Mouse (Mus musculus) layer of hippocampus, postnatal 14 days (tissue): ENCODE results near the gene Bicral. TPM values are rescaled to one million over a fixed set of nuclear protein-coding genes. Genes with fewer than 3 reads are reported as not detected.

Experiments
- DNase-seq, 2 experiments: peaks; one replicate each; pipeline ENCODE4 v3.0.0; 2021 to 2022; ENCODE audit warnings: low spot score in 2 of 2, mixed read lengths in 1 of 2
- long read RNA-seq, 2 experiments: library from polyadenylated mRNA; stranded (forward); transcript quantifications; one replicate each; pipeline ENCODE4 v2.0.0; 2021
- total RNA-seq, 2 experiments: library from RNA; stranded (reverse); gene quantifications; 2 replicates each; pipeline ENCODE4 v1.2.3; 2021

The Bicral gene
- total RNA-seq, result 10 to 100 TPM; 38.6 to 43.7 TPM
- long read RNA-seq, experiment 1, partial matches to known transcripts, result 3 of 21 reads
- long read RNA-seq, experiment 1, other reads (novel, unspliced or antisense), result 18 of 21 reads
- long read RNA-seq, experiment 2, partial matches to known transcripts, result 1 of 23 reads
- long read RNA-seq, experiment 2, other reads (novel, unspliced or antisense), result 22 of 23 reads

DNA sequence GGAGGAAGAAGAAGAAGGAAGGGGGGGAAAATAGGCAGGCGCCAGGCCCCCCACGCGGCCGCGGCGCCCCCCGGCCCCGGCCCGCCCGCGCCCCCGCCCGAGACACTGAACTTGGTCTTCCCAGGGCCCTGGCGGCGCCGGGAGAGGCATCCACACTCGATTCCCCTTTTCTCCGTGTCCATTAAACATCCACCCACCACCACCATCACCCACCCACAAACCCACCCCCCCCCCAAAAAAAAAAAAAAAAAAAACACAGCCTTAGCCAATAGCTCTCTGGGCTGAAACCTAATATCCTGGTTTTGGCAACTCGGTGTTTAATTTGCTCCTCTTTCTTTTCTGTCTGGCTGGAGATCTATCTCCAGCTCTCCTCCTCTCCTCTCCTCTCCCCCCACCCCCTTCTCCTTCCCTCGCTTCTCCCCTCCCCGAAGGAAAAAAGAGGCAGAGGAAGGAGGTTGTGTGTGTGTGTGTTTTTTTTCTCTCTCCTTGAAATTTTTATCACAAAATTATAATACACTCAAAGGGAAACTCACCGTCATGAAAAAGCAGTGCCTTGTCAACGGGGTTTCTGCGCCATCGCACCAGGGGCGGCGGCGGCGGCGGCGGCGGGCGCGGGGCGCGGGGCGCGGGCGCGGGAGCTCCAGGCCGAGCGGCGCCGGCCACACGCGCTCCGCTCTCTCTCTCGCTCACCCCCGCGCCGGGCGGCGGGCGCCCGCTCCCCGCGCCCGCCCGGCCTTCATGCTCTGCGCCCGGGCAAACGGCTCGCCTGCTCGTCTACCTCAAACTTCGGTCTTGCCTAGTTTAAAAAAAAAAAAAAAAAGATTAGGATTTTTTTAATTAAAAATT, at the start of gene Bicral:
Gene Bicral, minus strand, starts transcription at position 580 of the 846 bp plus-strand sequence.
- DNase-seq, result peak; percentile 61 to 67

DNA sequence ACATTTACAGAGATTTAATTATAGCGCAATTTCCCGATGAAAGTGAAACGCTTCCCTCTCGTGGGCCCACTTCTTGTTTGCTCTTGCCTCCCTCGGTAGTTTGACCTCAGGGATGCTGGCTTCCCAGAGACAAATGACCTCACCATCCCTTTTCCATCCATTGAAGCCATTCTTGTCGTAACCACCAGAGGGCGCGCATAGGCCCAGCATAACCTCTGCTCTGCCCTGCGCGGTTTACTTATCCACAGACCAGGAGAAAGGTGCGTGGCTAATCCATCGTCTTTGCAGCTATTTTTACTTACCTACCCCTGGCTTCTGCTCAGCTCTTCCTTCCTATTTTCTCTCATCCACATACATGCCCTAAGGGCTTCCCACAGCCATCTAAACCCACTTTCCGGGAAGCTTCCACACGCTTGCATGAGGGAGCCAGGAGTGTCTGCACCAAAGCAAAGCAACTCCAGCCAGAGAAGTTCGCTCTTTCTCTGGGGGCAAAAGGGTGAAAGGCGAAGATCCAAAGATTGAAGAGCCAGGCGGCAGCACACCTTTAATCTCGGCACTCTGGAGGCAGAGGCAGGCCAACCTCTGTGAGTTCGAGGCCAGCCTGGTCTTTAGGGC, 45.7 kb upstream of the Bicral start:
- DNase-seq, result peak; percentile 65 to 66

DNA sequence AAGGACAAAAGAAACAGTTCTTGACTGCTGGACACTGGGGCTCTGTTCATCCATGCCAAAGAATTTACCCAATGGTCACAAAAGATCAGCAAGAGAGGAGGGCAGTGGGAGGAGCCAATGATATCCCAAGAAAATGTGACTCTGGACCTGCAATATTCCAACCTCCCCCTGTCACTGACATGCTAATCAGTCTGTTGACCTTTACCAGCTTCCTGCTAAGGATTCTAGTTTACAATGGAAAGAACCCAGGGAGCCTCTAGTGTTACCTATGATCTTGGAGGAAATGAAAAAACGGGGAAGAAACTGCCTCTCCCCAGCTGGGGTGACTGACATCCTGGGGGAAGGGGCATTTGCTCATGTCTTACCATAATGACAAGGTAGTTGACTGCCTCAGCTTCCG, 42.7 kb upstream of the Bicral start:
- no peak for DNase-seq

DNA sequence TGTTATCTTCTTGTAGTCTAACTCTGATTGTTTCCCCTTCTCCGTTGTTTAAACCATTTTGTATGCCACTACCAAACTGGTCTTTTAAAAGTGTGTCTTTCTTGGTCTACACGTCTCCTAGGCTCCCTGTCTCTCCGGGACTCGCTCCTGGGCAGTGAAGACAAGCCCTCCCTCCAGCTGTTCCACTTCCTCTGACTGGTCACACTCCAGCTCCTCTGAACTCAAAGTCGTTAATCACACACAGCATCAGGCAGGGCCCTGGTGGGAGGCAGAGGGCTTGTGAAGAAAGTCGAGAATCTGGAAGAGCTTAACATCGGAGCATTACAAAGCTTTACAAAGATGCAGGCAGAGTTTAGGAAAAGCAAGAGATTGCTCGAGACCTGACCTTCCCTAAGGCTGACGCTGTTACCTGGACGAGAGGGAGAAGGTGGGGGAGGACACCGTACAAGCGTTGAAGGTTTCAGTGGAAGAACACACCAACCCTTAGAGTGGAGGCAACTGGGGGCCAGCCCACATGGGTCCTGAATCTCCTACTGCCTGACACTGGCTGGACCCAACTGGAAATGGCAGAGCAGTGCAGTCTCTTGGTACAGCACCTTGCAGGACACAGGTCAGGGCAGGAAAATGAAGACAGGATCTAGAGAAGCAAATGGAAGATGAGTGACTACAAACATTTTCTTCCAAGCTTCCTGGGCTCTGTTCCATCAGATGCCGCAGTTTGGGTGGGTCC, 39.1 kb upstream of the Bicral start:
- no peak for DNase-seq

DNA sequence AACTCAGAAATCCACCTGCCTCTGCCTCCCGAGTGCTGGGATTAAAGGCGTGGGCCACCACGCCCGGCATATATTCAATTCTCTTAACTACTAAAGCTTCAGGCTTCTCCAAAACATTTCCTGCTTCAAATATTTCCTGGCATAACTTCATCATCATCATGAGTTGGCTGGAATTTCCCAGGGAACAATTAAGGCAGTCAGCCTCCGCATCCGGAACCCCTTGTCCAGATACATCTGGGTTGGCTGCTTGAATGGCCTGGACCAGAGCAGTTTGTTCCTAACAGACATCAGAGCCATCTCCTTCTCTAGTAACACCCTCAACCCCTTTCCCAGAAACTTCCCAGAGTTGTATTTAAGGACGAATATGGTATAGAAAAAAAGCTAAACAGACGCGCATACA, 37.1 kb upstream of the Bicral start:
- no peak for DNase-seq

DNA sequence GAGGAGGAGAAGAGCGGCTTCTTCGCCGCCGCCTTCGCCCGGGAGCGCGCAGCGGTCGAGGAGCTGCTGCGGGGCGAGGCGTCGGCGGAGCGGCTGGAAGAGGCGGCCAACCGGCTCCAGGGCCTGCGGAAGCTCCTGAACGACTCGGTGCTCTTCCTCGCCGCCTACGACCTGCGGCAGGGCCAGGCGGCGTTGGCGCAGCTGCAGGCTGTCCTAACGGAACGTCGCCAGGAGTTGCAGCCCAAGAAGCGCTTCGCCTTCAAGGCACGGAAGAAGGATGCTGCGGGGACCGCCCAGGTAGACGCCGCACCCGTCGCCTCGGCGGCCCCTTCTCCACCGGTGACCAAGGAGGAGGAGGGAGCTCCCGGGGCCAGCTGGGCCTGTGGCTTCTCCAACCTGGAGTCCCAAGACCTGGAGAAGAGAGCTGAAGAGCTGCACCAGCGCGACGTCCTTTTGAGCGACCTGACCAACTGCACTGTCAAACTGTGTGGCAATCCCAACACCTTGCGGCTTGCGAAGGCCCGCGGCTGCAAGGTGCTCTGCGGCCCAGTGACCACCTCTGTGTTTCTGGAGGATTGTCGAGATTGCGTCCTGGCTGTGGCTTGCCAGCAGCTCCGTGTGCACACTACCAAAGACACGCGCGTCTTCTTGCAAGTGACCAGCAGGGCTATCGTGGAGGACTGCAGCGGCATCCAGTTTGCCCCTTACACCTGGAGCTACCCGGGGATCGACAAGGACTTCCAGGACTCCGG, 32.7 kb upstream of the Bicral start:
- DNase-seq, result peak in 1 of 2 experiments; percentile 55

DNA sequence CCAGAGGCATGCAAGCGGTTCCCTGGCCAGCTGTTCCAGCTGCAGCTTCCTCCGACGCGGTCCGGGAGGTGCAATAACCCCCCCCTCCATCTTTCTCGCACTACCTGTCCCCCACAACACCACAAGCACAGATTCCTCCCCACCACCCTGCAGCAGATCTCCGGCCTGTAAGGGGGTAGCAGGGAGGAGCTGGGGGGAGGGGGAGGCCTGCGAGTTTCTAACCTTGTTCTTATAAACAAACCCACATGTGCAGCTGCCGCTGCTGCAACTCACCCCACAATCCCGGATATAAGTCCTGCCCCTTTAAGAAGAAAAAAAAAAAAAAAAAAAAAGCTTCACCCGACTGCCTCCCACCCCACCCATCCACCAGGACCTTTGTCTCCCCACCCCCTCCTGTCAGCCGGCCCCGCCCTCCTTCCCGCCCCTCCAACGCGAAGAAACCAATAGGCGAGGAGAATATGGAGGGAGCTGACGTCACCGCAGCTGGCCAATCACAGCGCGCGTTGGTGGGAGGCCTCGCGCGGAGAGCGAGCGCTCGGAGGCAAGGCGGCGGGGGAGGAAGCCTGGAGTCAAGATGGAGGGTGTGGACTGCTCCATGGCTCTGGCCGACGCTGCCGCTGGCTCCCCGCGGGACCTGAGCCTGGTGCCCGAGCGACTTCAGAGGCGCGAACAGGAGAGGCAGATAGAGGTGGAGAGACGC, 32.0 kb upstream of the Bicral start, which contains the start of gene Tbcc:
Gene Tbcc, plus strand, starts transcription at position 569 of the 700 bp plus-strand sequence.
- peak; percentile 93 to 97 for DNase-seq

DNA sequence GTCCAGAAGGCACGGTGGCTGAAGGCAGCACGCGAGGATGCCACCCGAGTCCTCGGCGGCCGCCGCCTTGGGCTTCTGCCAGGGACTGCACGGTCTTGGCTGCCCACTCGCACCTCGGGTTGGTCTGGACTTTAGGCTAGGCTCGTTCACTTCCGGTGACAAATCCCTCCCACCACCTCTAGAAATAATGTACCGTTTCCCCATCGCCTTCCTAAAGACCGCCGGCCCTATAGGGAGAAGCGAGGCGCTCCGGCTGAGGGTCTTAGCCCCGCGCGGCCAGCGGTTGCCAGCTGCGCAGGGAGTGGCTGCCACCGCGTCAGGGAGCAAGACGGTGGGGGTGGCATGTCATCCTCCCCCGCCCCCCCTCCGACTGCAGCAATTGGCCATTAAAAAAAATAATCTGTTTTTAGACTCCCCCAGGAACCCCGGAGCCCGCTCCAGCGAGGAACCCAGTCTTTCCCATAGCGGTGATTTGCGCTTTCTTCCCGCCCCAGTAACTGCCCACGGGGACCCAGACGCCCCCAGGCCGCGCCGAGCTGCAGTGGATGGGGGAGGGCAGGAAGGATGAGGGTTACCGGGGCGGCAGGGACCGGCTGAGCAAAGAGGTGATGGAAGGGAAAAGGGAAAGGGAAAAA, 31.3 kb upstream of the Bicral start:
- DNase-seq, result peak; percentile 76 to 79

DNA sequence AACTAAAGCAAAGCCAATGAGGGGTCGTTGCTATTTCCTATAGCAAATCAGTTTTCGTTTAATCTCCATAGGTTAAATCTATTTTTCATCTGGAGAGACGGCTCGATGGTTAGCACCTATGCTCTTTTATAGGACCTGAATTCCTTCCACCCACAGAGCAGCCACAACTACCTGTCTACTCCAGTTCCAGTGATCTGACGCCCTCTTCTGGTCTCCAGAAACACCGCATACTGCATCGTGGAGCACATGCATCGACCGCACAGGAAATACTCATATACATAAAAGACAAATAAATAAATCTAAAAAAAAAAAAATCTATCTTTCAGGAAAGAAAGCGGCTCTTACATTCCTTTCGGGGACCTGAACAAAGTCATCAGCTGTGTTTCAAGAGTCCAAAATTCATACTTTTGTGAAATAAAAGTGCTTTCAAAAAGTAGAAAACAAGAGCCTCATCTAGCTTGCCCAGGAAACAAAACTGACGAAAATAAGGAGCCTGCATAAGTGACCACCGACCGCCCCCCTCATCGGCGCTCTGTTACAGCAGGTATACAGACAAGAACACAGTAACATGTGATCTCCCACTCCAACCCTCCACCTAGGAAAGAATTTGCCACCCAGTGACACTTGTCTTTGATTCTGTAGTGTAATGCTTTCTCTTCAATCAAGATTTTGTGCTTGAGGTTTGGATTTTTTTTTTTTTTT, 30.4 kb upstream of the Bicral start:
- DNase-seq, result peak; percentile 32 to 71

DNA sequence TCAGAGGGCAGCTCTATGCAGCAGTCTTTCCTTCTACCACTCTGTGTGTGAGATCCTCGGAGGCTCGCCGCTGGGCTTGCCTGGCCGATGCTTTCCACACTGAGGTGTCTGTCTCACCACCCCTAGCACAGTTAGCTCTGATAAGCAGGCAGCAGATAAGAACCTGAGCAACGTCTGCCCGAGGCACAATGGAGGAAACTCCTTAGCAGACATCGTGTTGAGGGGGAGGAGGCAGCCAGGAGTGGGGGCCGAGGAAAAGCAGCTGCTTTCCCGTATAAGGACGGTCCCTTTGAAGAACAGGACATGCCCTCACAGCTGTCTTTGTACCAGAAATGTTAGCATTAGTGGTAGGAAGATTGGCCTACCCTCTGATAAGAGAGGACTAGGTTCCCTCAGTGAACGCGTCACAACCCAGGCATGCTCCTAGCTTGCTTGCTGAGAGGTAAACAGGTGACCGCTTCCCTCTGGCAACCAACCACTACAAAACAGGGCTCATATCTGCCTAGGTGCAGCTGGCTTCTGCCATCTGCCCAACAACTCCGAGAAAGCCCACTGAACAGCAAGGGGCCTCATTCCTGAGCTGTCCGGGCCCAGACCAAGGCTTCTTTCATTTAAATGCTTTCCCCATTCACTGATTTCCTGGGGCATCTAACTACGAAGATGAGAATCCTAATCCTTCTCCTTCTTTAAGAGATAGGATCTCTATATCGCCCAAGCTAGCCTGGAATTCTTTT, 27.8 kb upstream of the Bicral start:
- no peak for DNase-seq

DNA sequence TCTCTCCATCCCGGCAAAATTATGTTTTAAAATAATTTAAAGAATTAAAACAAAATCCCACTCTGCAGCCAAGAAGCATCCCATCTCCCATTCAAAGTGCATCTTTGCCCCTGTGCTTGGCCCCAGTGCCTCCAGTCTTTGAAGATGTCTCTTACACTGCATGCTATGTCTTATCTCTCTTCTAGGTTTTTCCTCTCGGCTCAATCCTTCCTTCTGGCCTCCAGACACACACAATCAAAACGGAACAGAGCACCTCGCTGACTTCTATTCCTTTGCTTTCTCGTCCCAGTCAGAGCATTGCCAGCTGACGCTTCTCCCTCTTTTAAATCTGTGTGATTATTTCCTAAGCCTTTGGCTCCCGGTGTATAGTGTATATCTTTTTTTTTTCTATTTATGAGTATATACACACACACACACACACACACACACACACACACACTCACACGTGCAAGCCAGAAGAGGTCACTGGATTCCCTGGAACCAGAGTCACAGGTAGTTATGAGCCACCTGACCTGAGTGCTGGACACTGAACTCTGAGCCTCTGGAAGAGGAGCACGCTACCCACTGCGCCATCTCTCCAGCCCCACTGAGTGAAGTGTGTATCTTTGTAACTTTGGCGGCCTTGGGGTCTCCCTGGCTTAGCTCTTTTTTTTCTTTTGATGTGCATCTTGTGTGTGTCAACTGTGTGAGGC, 27.1 kb upstream of the Bicral start:
- no peak for DNase-seq

DNA sequence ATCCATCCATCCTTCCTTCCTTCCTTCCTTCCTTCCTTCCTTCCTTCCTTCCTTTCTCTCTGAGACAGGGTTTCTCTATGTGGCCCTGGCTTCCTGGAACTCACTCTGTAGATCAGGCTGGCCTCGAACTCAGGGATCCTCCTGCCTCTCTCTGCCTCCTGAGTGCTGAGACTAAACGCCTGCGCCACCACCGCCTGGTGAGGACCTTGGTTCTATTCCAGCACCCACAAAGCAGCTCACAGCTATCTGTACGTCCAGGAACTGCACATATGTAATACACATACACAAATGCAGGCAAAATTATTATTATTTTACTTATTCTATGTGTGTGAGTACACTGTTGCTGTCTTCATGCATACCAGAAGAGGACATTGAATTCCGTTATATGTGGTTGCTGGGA, 26.5 kb upstream of the Bicral start:
- no peak for DNase-seq

DNA sequence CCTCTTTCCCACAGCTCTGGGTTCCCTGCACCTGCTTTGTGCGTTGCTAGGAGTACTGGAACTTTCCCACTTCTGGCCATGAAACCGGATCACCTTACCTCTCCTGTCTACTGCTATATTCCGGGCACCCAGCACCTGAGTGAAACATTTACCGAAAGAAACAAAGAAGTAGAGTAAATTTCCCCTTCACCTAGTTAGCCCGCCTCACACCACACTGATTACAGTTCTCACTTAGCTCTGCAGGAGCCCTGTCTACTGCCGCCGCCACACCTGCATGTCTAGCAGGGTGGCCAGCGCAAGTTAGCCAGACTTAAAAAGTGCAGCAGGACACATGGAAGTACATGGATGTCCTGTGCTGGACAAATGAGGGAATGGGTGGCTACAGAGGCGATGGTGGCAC, 24.8 kb upstream of the Bicral start:
- no peak for DNase-seq

DNA sequence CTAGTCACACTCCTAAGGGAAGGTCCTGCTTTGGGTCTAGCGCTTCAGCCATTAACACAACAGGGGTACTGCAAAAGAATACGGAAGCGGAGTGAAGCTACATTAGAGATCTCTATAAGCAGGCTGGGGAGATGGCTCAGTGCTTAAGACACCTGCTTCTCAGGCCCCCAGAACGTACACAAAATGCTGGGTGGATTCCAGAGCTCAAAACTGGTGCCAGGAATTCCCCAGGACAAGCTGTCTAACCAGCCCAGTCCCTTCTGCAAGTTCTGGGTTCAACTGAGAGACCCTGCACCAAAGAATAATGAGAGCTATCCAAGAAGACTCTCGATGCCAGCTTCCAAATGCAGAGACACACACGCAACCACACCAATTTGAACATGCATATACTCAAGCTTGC, 23.4 kb upstream of the Bicral start:
- DNase-seq, result no peak

DNA sequence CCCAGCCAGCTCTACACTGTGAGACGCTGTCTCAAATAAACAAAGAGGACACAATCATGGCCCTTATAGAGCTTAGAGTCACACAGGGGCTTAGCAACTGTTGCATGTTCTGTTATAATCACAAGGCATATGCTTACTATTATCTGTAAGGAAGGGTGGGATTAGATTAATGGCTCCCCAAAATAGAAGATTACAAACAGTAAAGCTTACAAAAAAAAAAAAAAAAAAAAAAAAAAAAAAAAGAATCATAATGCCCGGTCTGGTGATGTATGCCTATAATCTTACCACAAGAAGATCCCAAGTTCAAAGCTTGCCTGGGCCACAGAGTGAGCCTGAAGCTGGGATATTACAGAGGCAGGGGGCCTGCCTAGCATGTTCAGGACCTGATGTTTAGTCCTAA, 22.0 kb upstream of the Bicral start:
- no peak for DNase-seq

DNA sequence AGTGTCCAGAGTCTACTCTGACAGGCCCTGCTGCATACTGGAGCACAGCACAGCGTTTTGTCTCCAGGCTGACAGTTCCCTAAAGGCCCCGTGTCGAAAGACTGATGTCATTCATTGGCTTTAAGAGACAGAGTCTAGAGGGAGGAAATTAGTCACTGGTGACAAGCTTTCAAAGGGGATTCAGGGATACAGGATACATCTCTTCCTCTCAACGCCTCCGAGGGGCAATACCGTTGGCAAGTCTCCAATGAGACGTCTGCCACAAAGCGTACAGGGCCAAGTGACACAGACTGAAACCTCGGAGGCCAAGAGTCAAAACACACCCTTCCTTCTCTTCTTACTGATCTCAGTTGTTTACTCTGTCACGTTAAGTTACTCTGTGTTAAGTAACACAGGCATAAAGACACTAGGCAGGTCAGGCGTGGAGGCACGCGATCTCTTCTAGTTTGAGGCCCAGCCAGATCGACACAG, 21.6 kb upstream of the Bicral start:
- no peak for DNase-seq

DNA sequence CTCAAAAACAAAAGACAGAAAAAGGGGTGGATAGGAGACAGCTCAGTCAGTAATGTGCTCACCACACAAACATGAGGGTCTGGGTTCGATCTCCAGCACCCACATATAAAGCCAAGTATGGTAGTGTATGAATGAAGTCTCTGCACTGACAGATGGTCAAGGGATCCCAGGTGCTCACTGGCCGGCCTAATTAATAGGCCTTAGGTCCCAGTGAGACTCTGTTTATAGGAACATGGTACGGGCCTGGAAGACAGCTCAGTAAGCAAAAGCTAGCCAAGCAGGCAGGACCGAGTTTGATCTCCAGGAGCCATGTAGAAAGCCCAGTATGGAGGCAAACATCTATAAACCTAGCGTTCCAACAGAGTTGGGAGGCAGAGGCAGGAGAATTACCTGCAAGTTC, 18.8 kb upstream of the Bicral start:
- DNase-seq, result no peak
